Comparison of ENCODE assay signal across 8 mouse cellular contexts in the genomic region with DNA sequence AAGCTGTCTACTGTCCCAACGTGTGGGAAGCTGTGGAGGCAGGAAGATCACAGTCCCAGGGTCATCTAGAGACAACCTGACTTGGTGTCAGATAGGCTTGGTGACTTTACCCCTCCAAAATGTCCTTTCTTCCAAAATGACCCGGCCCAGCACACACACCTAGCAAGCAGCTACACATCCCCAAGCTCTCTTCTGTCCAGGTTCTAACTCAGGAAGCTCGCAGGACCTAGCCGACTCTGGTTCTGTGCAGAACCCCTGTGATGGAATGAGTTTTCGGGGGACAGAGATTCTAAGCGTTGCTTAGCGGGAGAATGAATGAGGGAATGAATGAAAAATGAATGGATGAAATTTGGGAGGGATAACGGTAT. TPM values are rescaled to one million over a fixed set of nuclear protein-coding genes. Genes with fewer than 3 reads are reported as not detected.
A peak's percentile ranks its signal among the peaks of the same experiment; 100 is the strongest.
DNase-seq lines count a peak whose midpoint lies in the region; ATAC-seq and TF ChIP-seq lines count a peak whose summit lies in the region.

No protein-coding gene starts in this region.

- peaks cover 6% of the 10 kb centered on the region; the same call in 1 of the 2 replicates for H3K4me1 ChIP-seq in liver, adult 2 months (ENCODE audit: control insufficient read depth, insufficient read depth, low read length)
- H3K4me1 ChIP-seq in embryonic facial prominence, embryonic 14.5 days (ENCODE audit: control insufficient read depth, insufficient read depth, low read length) = peaks cover 11% of the 10 kb centered on the region
- H3K4me1 ChIP-seq in intestine, embryonic 15.5 days (replicated peaks) = peaks cover 10% of the 10 kb centered on the region
- H3K4me1 ChIP-seq in neural tube, embryonic 14.5 days (ENCODE audit: control insufficient read depth, insufficient read depth, low read length) = peaks cover 7% of the 10 kb centered on the region

- no peak overlapping the region for H3K27ac ChIP-seq in liver, adult 2 months (replicated peaks; ENCODE audit: insufficient read depth, low read depth, low read length)
- H3K27ac ChIP-seq in embryonic facial prominence, embryonic 14.5 days (replicated peaks; ENCODE audit: low read depth, low read length) = peak overlapping the region; percentile 93
- peak overlapping the region; percentile 87; the same call in 1 of the 2 replicates for H3K27ac ChIP-seq in intestine, embryonic 15.5 days
- peak overlapping the region; percentile 92 for H3K27ac ChIP-seq in neural tube, embryonic 14.5 days (ENCODE audit: low read depth, low read length)

- no peaks in the 10 kb centered on the region for H3K9me3 ChIP-seq in embryonic facial prominence, embryonic 14.5 days (ENCODE audit: control insufficient read depth, low read length)
- no peaks in the 10 kb centered on the region for H3K9me3 ChIP-seq in intestine, embryonic 15.5 days
- no peaks in the 10 kb centered on the region for H3K9me3 ChIP-seq in neural tube, embryonic 14.5 days (ENCODE audit: control insufficient read depth, low read length)

- H3K4me2 ChIP-seq in embryonic facial prominence, embryonic 14.5 days (ENCODE audit: low read depth, low read length) = peak overlapping the region; percentile 93
- peak overlapping the region; percentile 94 for H3K4me2 ChIP-seq in intestine, embryonic 15.5 days (replicated peaks)
- H3K4me2 ChIP-seq in neural tube, embryonic 14.5 days (ENCODE audit: low read depth, low read length) = peak overlapping the region; percentile 92

- H3K79me2 ChIP-seq in liver, adult 2 months (ENCODE audit: control insufficient read depth, insufficient read depth, low read length) = no peaks in the 10 kb centered on the region

- 13% methylated on average over 8 of the region's 8 CpGs for WGBS in liver, adult 2 months
- 14% methylated on average over 8 of the region's 8 CpGs for WGBS in embryonic facial prominence, embryonic 14.5 days
- 16% methylated on average over 8 of the region's 8 CpGs for WGBS in intestine, embryonic 15.5 days
- WGBS in neural tube, embryonic 14.5 days = 14% methylated on average over 8 of the region's 8 CpGs

- TF ChIP-seq CTCF in liver, adult 2 months (IDR thresholded peaks at IDR 0.05; ENCODE audit: low read depth, low read length) = no peak

- no peak overlapping the region for H3K9ac ChIP-seq in liver, adult 2 months (ENCODE audit: low read depth, low read length)
- H3K9ac ChIP-seq in embryonic facial prominence, embryonic 14.5 days (ENCODE audit: low read depth, low read length) = peak overlapping the region; percentile 90
- H3K9ac ChIP-seq in intestine, embryonic 15.5 days = peak overlapping the region; percentile 92
- peak overlapping the region; percentile 90 for H3K9ac ChIP-seq in neural tube, embryonic 14.5 days (replicated peaks; ENCODE audit: low read depth, low read length)

- no peak for TF ChIP-seq POLR2A in liver, adult 2 months (IDR thresholded peaks at IDR 0.05; ENCODE audit: extremely low read depth, insufficient read depth, low read length)

- H3K27me3 ChIP-seq in liver, adult 2 months (ENCODE audit: control insufficient read depth, insufficient read depth, low read length) = no peaks in the 10 kb centered on the region
- 0 out of 2 replicates have a peak, but pooled peaks cover 4% of the 10 kb centered on the region for H3K27me3 ChIP-seq in embryonic facial prominence, embryonic 14.5 days (replicated peaks; ENCODE audit: control insufficient read depth, insufficient read depth, low read length)
- H3K27me3 ChIP-seq in intestine, embryonic 15.5 days (replicated peaks) = peaks cover 5% of the 10 kb centered on the region
- no peaks in the 10 kb centered on the region for H3K27me3 ChIP-seq in neural tube, embryonic 14.5 days (ENCODE audit: control insufficient read depth, insufficient read depth, low read length)

- peak; percentile 13; the same call in 1 of the 2 replicates for ATAC-seq in embryonic facial prominence, embryonic 14.5 days (ENCODE audit: low read depth)
- 0 out of 2 replicates have a peak, but pooled peaks have one; percentile 4 for ATAC-seq in intestine, embryonic 15.5 days
- ATAC-seq in neural tube, embryonic 14.5 days (ENCODE audit: low read depth) = peak; percentile 39

- no peaks in the 10 kb centered on the region for H3K36me3 ChIP-seq in liver, adult 2 months (ENCODE audit: control insufficient read depth, insufficient read depth, low read length)
- 0 out of 2 replicates have a peak, but pooled peaks cover 3% of the 10 kb centered on the region for H3K36me3 ChIP-seq in embryonic facial prominence, embryonic 14.5 days (ENCODE audit: control insufficient read depth, insufficient read depth, low read length)
- H3K36me3 ChIP-seq in intestine, embryonic 15.5 days = no peaks in the 10 kb centered on the region
- no peaks in the 10 kb centered on the region for H3K36me3 ChIP-seq in neural tube, embryonic 14.5 days (ENCODE audit: control insufficient read depth, insufficient read depth, low read length)

- no peak for DNase-seq in liver, adult 2 months (ENCODE audit: extremely low read depth, low read depth, low spot score)
- no peak for DNase-seq in liver
- DNase-seq in embryonic facial prominence, embryonic 14.5 days (ENCODE audit: low spot score) = no peak
- DNase-seq in right cerebral cortex, postnatal 25 days = no peak
- no peak for DNase-seq in right cerebral cortex, postnatal 10 days (ENCODE audit: low spot score in 2 of 2)
- DNase-seq in ovary, postnatal 36 days (ENCODE audit: low spot score) = no peak

- peak overlapping the region; percentile 94 for H3K4me3 ChIP-seq in liver, adult 2 months (ENCODE audit: insufficient read depth, low read depth, low read length)
- H3K4me3 ChIP-seq in embryonic facial prominence, embryonic 14.5 days (ENCODE audit: low read depth, low read length) = peak overlapping the region; percentile 84
- peak overlapping the region; percentile 87 for H3K4me3 ChIP-seq in intestine, embryonic 15.5 days (replicated peaks)
- peak overlapping the region; percentile 86 for H3K4me3 ChIP-seq in neural tube, embryonic 14.5 days (ENCODE audit: low read depth, low read length)

RNA-seq across cellular contexts. Expression of gene Map1s, which starts 0.3 kb away (rescaled TPM):
- 1.8 and 3.0 TPM in 2 replicates for total RNA-seq in liver, adult 2 months (2014; rRNA removed)
- 4.6 and 8.7 TPM in 2 replicates for polyA plus RNA-seq in liver, adult 2 months (2012; rRNA removed)
- polyA plus RNA-seq in embryonic facial prominence, embryonic 14.5 days (2014; fragmentation: Nextera tagmentation; extraction: Ambion mirVana) = 41.3 and 49.7 TPM in 2 replicates
- 36.7 and 38.6 TPM in 2 replicates for polyA plus RNA-seq in intestine, embryonic 15.5 days (2015; fragmentation: Nextera tagmentation; extraction: Ambion mirVana)
- 50.1 and 54.8 TPM in 2 replicates for polyA plus RNA-seq in neural tube, embryonic 14.5 days (2014; fragmentation: Nextera tagmentation; extraction: Ambion mirVana)

RNA-seq across cellular contexts. Expression of gene Rpl18a, which starts 8.2 kb away (rescaled TPM):
- 318 and 506 TPM in 2 replicates for total RNA-seq in liver, adult 2 months (2014; rRNA removed)
- polyA plus RNA-seq in liver, adult 2 months (2012; rRNA removed) = 1,953 and 2,350 TPM in 2 replicates
- 5,430 and 5,481 TPM in 2 replicates for polyA plus RNA-seq in embryonic facial prominence, embryonic 14.5 days (2014; fragmentation: Nextera tagmentation; extraction: Ambion mirVana)
- 4,170 and 4,400 TPM in 2 replicates for polyA plus RNA-seq in intestine, embryonic 15.5 days (2015; fragmentation: Nextera tagmentation; extraction: Ambion mirVana)
- 2,427 and 2,505 TPM in 2 replicates for polyA plus RNA-seq in neural tube, embryonic 14.5 days (2014; fragmentation: Nextera tagmentation; extraction: Ambion mirVana)

RNA-seq across cellular contexts. Expression of gene Slc5a5, which starts 12.9 kb away (rescaled TPM):
- not detected in 2 replicates for total RNA-seq in liver, adult 2 months (2014; rRNA removed)
- not detected in 2 replicates for polyA plus RNA-seq in liver, adult 2 months (2012; rRNA removed)
- 0.42 and 0.58 TPM in 2 replicates for polyA plus RNA-seq in embryonic facial prominence, embryonic 14.5 days (2014; fragmentation: Nextera tagmentation; extraction: Ambion mirVana)
- polyA plus RNA-seq in intestine, embryonic 15.5 days (2015; fragmentation: Nextera tagmentation; extraction: Ambion mirVana) = 0.34 and 0.40 TPM in 2 replicates
- polyA plus RNA-seq in neural tube, embryonic 14.5 days (2014; fragmentation: Nextera tagmentation; extraction: Ambion mirVana) = 1.7 and 2.6 TPM in 2 replicates

RNA-seq across cellular contexts. Expression of gene Ccdc124, which starts 31.7 kb away (rescaled TPM):
- 17.2 and 22.1 TPM in 2 replicates for total RNA-seq in liver, adult 2 months (2014; rRNA removed)
- 34.0 and 34.4 TPM in 2 replicates for polyA plus RNA-seq in liver, adult 2 months (2012; rRNA removed)
- 87.1 and 91.3 TPM in 2 replicates for polyA plus RNA-seq in embryonic facial prominence, embryonic 14.5 days (2014; fragmentation: Nextera tagmentation; extraction: Ambion mirVana)
- polyA plus RNA-seq in intestine, embryonic 15.5 days (2015; fragmentation: Nextera tagmentation; extraction: Ambion mirVana) = 89.4 and 90.7 TPM in 2 replicates
- polyA plus RNA-seq in neural tube, embryonic 14.5 days (2014; fragmentation: Nextera tagmentation; extraction: Ambion mirVana) = 155 and 159 TPM in 2 replicates

RNA-seq across cellular contexts. Expression of gene Kcnn1, which starts 42.4 kb away (rescaled TPM):
- 6.2 and 6.4 TPM in 2 replicates for total RNA-seq in liver, adult 2 months (2014; rRNA removed)
- 8.4 and 10.6 TPM in 2 replicates for polyA plus RNA-seq in liver, adult 2 months (2012; rRNA removed)
- polyA plus RNA-seq in embryonic facial prominence, embryonic 14.5 days (2014; fragmentation: Nextera tagmentation; extraction: Ambion mirVana) = 2.9 and 3.4 TPM in 2 replicates
- 2.0 TPM in 2 replicates for polyA plus RNA-seq in intestine, embryonic 15.5 days (2015; fragmentation: Nextera tagmentation; extraction: Ambion mirVana)
- 12.6 and 13.0 TPM in 2 replicates for polyA plus RNA-seq in neural tube, embryonic 14.5 days (2014; fragmentation: Nextera tagmentation; extraction: Ambion mirVana)
